In the genomic region with DNA sequence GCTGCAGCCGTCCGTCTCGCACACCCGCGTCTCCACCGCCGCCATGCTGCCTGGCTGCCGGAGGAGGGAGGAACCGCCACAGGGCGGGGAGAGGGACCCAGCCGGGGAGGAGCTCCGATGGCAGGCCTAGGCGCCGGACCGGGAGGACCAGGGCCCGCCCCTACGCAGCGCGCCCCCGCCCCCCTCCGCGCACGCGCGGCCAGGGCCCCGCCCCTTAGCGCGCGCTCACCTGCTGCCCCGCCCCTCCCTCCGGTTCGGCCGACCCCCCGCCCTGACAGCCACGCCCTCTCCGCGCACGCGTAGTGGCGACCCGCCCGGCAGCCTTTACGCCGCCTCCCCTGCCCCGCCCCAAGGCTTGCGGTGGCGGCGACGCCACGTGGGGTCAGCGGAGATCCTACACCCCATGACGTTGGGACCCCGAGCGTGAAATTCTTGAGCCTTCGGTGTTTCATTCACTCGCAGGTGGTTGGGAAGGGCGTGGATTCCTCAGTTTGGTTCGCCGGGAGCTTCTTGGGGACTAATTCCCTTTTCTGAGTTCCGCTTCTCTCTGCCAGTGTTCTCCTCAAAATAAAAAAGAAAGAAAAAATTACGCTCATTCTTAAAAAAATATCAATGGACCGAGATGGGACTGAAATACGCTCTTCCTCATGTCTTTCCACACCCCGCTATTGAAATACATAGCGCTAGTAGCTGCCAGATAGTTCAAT, we compare ENCODE assay signal across 8 mouse cellular contexts. TPM values are rescaled to one million over a fixed set of nuclear protein-coding genes. Genes with fewer than 3 reads are reported as not detected.
A peak's percentile ranks its signal among the peaks of the same experiment; 100 is the strongest.
DNase-seq lines count a peak whose midpoint lies in the region; ATAC-seq lines count a peak whose summit lies in the region.

A gene (minus strand): TSS at position 189 of the 707 bp plus-strand sequence.

- H3K4me2 ChIP-seq in heart, embryonic 14.5 days (ENCODE audit: low read length), result peak within 1 kb of the TSS; percentile 70
- peak within 1 kb of the TSS; percentile 87 for H3K4me2 ChIP-seq in liver, embryonic 13.5 days
- H3K4me2 ChIP-seq in stomach, embryonic 16.5 days (ENCODE audit: low read depth, low read length), result peak within 1 kb of the TSS; percentile 81

- peak within 1 kb of the TSS; percentile 91 for H3K4me3 ChIP-seq in brown adipose tissue, adult 24 weeks (ENCODE audit: insufficient read depth, low read depth, low read length)
- peak within 1 kb of the TSS; percentile 86 to 87 for H3K4me3 ChIP-seq in heart, embryonic 14.5 days (ENCODE audit: control insufficient read depth in 1 of 2, insufficient read depth in 1 of 2, low read depth in 1 of 2, low read length in 2 of 2)
- peak within 1 kb of the TSS; percentile 93 for H3K4me3 ChIP-seq in liver, embryonic 13.5 days (replicated peaks)
- H3K4me3 ChIP-seq in stomach, embryonic 16.5 days (replicated peaks; ENCODE audit: low read length), result peak within 1 kb of the TSS; percentile 71

- H3K4me1 ChIP-seq in brown adipose tissue, adult 24 weeks (ENCODE audit: control insufficient read depth, insufficient read depth, insufficient read length, low read length), result no peaks in the 10 kb centered on the region
- peaks cover 0 to 12% of the 10 kb centered on the region in 2 experiments; a peak in 2 of 4 replicates for H3K4me1 ChIP-seq in heart, embryonic 14.5 days (ENCODE audit: control insufficient read depth in 2 of 2, insufficient read depth in 2 of 2, low read length in 2 of 2)
- peaks cover 33% of the 10 kb centered on the region for H3K4me1 ChIP-seq in liver, embryonic 13.5 days (replicated peaks)
- peaks cover 10% of the 10 kb centered on the region; the same call in 1 of the 2 replicates for H3K4me1 ChIP-seq in stomach, embryonic 16.5 days (ENCODE audit: control insufficient read depth, insufficient read depth, low read length)

- 0% methylated on average over 35 of the region's 65 CpGs for WGBS in heart, embryonic 14.5 days
- under 1% methylated on average over 36 of the region's 65 CpGs for WGBS in liver, embryonic 13.5 days (ENCODE audit: insufficient replicate concordance)
- 1% methylated on average over 55 of the region's 65 CpGs for WGBS in stomach, embryonic 16.5 days

- peaks cover 13% of the 10 kb centered on the region for H3K36me3 ChIP-seq in heart, embryonic 14.5 days (ENCODE audit: control insufficient read depth, insufficient read depth, low read length)
- H3K36me3 ChIP-seq in liver, embryonic 13.5 days, result peaks cover 17% of the 10 kb centered on the region
- peaks cover 6% of the 10 kb centered on the region; the same call in 1 of the 2 replicates for H3K36me3 ChIP-seq in stomach, embryonic 16.5 days (ENCODE audit: control insufficient read depth, insufficient read depth, low read length)

- peak; percentile 99 for ATAC-seq in heart, embryonic 14.5 days (ENCODE audit: insufficient number of reproducible peaks, insufficient read depth, low FRiP score, low read depth)
- ATAC-seq in liver, embryonic 13.5 days (ENCODE audit: low read depth), result peak; percentile 99
- peak; percentile 99 for ATAC-seq in stomach, embryonic 16.5 days (ENCODE audit: insufficient read depth, low FRiP score)

- no peaks in the 10 kb centered on the region for H3K27me3 ChIP-seq in heart, embryonic 14.5 days (ENCODE audit: control insufficient read depth, insufficient read depth, low read length)
- H3K27me3 ChIP-seq in liver, embryonic 13.5 days, result no peaks in the 10 kb centered on the region
- H3K27me3 ChIP-seq in stomach, embryonic 16.5 days (ENCODE audit: control insufficient read depth, insufficient read depth, low read length), result no peaks in the 10 kb centered on the region

- peak within 1 kb of the TSS; percentile 83 for H3K27ac ChIP-seq in brown adipose tissue, adult 24 weeks (replicated peaks; ENCODE audit: low read depth, low read length)
- peak within 1 kb of the TSS; percentile 66 to 75; a peak in 3 of 4 replicates for H3K27ac ChIP-seq in heart, embryonic 14.5 days (replicated peaks in 1 of 2; ENCODE audit: control insufficient read depth in 1 of 2, insufficient read depth in 1 of 2, low read depth in 2 of 2, low read length in 2 of 2)
- peak within 1 kb of the TSS; percentile 80 for H3K27ac ChIP-seq in liver, embryonic 13.5 days
- peak within 1 kb of the TSS; percentile 76 for H3K27ac ChIP-seq in stomach, embryonic 16.5 days (ENCODE audit: low read length)

- H3K9me3 ChIP-seq in heart, embryonic 14.5 days (ENCODE audit: control insufficient read depth, low read length), result 0 out of 2 replicates have a peak, but pooled peaks cover 3% of the 10 kb centered on the region
- H3K9me3 ChIP-seq in liver, embryonic 13.5 days (replicated peaks), result no peaks in the 10 kb centered on the region
- no peaks in the 10 kb centered on the region for H3K9me3 ChIP-seq in stomach, embryonic 16.5 days (replicated peaks; ENCODE audit: control insufficient read depth, low read length)

- DNase-seq in CD4-positive, CD25-positive, alpha-beta regulatory T cell, adult 2 months (ENCODE audit: low read depth, low spot score), result peak; percentile 98
- DNase-seq in fibroblast of lung, adult 2 months (ENCODE audit: low read depth), result peak; percentile 76
- DNase-seq in kidney, postnatal 14 days, result peak; percentile 98
- peak; percentile 92 for DNase-seq in liver, embryonic 13.5 days
- peak; percentile 99 for DNase-seq in neural tube, embryonic 10.5 days (ENCODE audit: extremely low spot score, low spot score)

- peak within 1 kb of the TSS; percentile 90 for H3K9ac ChIP-seq in heart, embryonic 14.5 days (ENCODE audit: low read length)
- peak within 1 kb of the TSS; percentile 94 for H3K9ac ChIP-seq in liver, embryonic 13.5 days
- H3K9ac ChIP-seq in stomach, embryonic 16.5 days (ENCODE audit: low read length), result peak within 1 kb of the TSS; percentile 88

RNA-seq across cellular contexts. Expression of the gene that starts here (rescaled TPM):
- polyA plus RNA-seq in brown adipose tissue, adult 24 weeks (2012; ENCODE audit: insufficient read depth, insufficient read length, missing spikeins), result 21.0 and 21.7 TPM in 2 replicates
- 46.1 and 49.1 TPM in 2 replicates for polyA plus RNA-seq in heart, embryonic 14.5 days (2014; fragmentation: Nextera tagmentation; extraction: Ambion mirVana)
- polyA plus RNA-seq in liver, embryonic 13.5 days (2015; fragmentation: Nextera tagmentation; extraction: Ambion mirVana), result 26.1 and 32.0 TPM in 2 replicates
- 50.0 and 53.4 TPM in 2 replicates for polyA plus RNA-seq in stomach, embryonic 16.5 days (2015; fragmentation: Nextera tagmentation; extraction: Ambion mirVana)

Comparison
In these comparisons a context has a peak if more than half of its experiments do, and no peak if none do; other contexts are left out.
1. Peak in every context shown above with its lines: DNase-seq, ATAC-seq, H3K4me3 ChIP-seq and H3K27ac ChIP-seq.